Mouse (Mus musculus) erythroid progenitor cell, adult 5-6 weeks (primary cell): Measurements from ENCODE around the gene Cpne5. TPM values are rescaled to one million over a fixed set of nuclear protein-coding genes. Genes with fewer than 3 reads are reported as not detected.
"Not testable (repeated sequence)": the region's sequence is repeated elsewhere in the genome, so short reads cannot be mapped to it uniquely, and the experiment has no call there.

ENCODE experiments used
- ATAC-seq: replicated peaks from 2 replicates; pipeline ENCODE4 v1.8.0; 2016; ENCODE audit warnings: moderate number of reproducible peaks, mild to moderate bottlenecking, moderate TSS enrichment, inconsistent platforms; ENCODE audit not compliant: poor library complexity, low FRiP score, severe bottlenecking
- total RNA-seq, 2 experiments: library from RNA; stranded (forward) in 1 of 2; stranded (reverse) in 1 of 2; fragments of 150-400 nt in 1 of 2; fragments of 186-747, 209-891 nt in 1 of 2; gene quantifications; 2 replicates each; pipeline versions ENCODE4 v1.2.3 to v1.2.4; 2015 to 2017; ENCODE audit warnings: low replicate concordance in 2 of 2

Gene Cpne5
- total RNA-seq, 2 experiments from 2014 or later = not detected

GRCm38 (mm10) chr17:29113591-29114352, 124.2 kb downstream of the Cpne5 start, which contains the start of gene Rab44:
TSS of gene Rab44 (plus strand) at chr17:29114145.
- no peak for ATAC-seq

GRCm38 (mm10) chr17:29111332-29111731, 126.6 kb downstream of the Cpne5 start:
- ATAC-seq = no peak

- not testable (repeated sequence) for ATAC-seq
Observed at GRCm38 (mm10) chr17:29110356-29110755, 127.6 kb downstream of the Cpne5 start.

Other genes starting within 250 kb of the Cpne5 start
- gene Stk38, start 230.2 kb downstream of the Cpne5 start, total RNA-seq (2015; ENCODE audit: low replicate concordance) = 112 and 129 TPM in 2 replicates
- 111 and 134 TPM in 2 replicates for gene Stk38, start 230.2 kb downstream of the Cpne5 start, total RNA-seq (2017; ENCODE audit: low replicate concordance)
- gene Srsf3, start 205.5 kb downstream of the Cpne5 start, total RNA-seq (2015; ENCODE audit: low replicate concordance) = 336 and 352 TPM in 2 replicates
- 441 and 499 TPM in 2 replicates for gene Srsf3, start 205.5 kb downstream of the Cpne5 start, total RNA-seq (2017; ENCODE audit: low replicate concordance)
- gene Cdkn1a, start 147.2 kb downstream of the Cpne5 start, total RNA-seq (2015; ENCODE audit: low replicate concordance) = 0.84 and 2.5 TPM in 2 replicates
- gene Cdkn1a, start 147.2 kb downstream of the Cpne5 start, total RNA-seq (2017; ENCODE audit: low replicate concordance) = 2.3 TPM in 1 of 2 replicates, not detected in the other
- gene Rab44, start 124.0 kb downstream of the Cpne5 start, total RNA-seq (2015; ENCODE audit: low replicate concordance) = 15.9 and 22.7 TPM in 2 replicates
- gene Rab44, start 124.0 kb downstream of the Cpne5 start, total RNA-seq (2017; ENCODE audit: low replicate concordance) = 22.2 and 28.0 TPM in 2 replicates
- 43.6 TPM in 2 replicates for gene Ppil1, start 26.0 kb upstream of the Cpne5 start, total RNA-seq (2015; ENCODE audit: low replicate concordance)
- 13.3 and 27.9 TPM in 2 replicates for gene Ppil1, start 26.0 kb upstream of the Cpne5 start, total RNA-seq (2017; ENCODE audit: low replicate concordance)
- gene BC004004, start 30.6 kb upstream of the Cpne5 start, total RNA-seq (2015; ENCODE audit: low replicate concordance) = 24.7 and 32.8 TPM in 2 replicates
- 29.2 and 38.0 TPM in 2 replicates for gene BC004004, start 30.6 kb upstream of the Cpne5 start, total RNA-seq (2017; ENCODE audit: low replicate concordance)
- gene Pi16, start 79.5 kb upstream of the Cpne5 start, total RNA-seq (2015; ENCODE audit: low replicate concordance) = 1.1 and 1.3 TPM in 2 replicates
- 3.4 and 3.7 TPM in 2 replicates for gene Pi16, start 79.5 kb upstream of the Cpne5 start, total RNA-seq (2017; ENCODE audit: low replicate concordance)
- 32.1 and 42.3 TPM in 2 replicates for gene Mtch1, start 109.8 kb upstream of the Cpne5 start, total RNA-seq (2015; ENCODE audit: low replicate concordance)
- gene Mtch1, start 109.8 kb upstream of the Cpne5 start, total RNA-seq (2017; ENCODE audit: low replicate concordance) = 12.3 and 31.1 TPM in 2 replicates
- 4.0 and 6.3 TPM in 2 replicates for gene Fgd2, start 122.7 kb upstream of the Cpne5 start, total RNA-seq (2015; ENCODE audit: low replicate concordance)
- 0.98 and 5.0 TPM in 2 replicates for gene Fgd2, start 122.7 kb upstream of the Cpne5 start, total RNA-seq (2017; ENCODE audit: low replicate concordance)